Mouse (Mus musculus) MEL (cell line): ENCODE measurements around the gene Atp5s.

Experiments used
- POLR2A ChIP-seq, 2 experiments: IDR thresholded peaks; 2 replicates each; pipeline ENCODE4 v1.6.1; 2011 to 2012; ENCODE audit warnings: low read length in 2 of 2, mild to moderate bottlenecking in 2 of 2, control low read depth in 1 of 2, improper control_type of control experiment in 1 of 2, low read depth in 1 of 2, moderate library complexity in 1 of 2; ENCODE audit not compliant: control insufficient read depth in 1 of 2, insufficient read depth in 1 of 2, poor library complexity in 1 of 2
- POLR2AphosphoS2 ChIP-seq: IDR thresholded peaks from 2 replicates; pipeline ENCODE4 v1.6.1; 2011; ENCODE audit warnings: low read length, improper control_type of control experiment

DNA sequence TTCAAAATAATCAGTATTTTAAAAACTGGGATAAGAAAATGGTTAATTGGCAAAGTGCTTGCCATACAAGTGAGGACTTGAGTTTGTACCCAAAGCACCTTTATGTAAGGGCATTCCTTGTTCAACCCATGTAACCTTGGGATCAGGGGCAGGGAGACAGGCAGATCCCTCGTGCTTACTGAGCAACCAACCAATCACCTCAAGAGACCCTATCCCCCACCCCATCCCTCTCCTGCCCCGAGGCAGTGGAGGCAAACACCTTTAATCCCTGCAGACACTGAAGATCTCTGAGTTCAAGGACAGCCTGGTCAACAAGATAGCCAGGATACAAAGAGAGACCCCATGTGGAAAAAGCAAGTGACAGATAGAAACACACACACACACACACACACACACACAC is 1.4 kb upstream of the Atp5s start:
- TF ChIP-seq POLR2AphosphoS2 (no peak), POLR2A (IDR thresholded peaks at IDR 0.05; ENCODE audit: control insufficient read depth in 1 of 2, insufficient read depth in 1 of 2, low read depth in 1 of 2, low read length in 2 of 2, poor library complexity in 1 of 2) (no peak)
